Mouse (Mus musculus) lung, embryonic 15.5 days (tissue): ENCODE measurements around the gene Epb41. TPM values are rescaled to one million over a fixed set of nuclear protein-coding genes. Genes with fewer than 3 reads are reported as not detected.

ENCODE experiments used
- ATAC-seq: fragments of 200-750 bp; cut with Nextera tagmentation; 2 replicates; pipeline ENCODE4 v1.8.0; 2017; ENCODE audit warnings: moderate number of reproducible peaks, borderline replicate concordance; ENCODE audit not compliant: low FRiP score, low TSS enrichment; ENCODE audit errors: extremely low read depth
- H3K27ac ChIP-seq: fragments of 300-500 bp; sonication (generic); 2 replicates; pipeline ENCODE4 v1.5.1; 2015; ENCODE audit warnings: moderate library complexity, mild to moderate bottlenecking, inconsistent platforms
- H3K27me3 ChIP-seq: fragments of 300-500 bp; sonication (generic); 2 replicates; pipeline ENCODE4 v1.6.1; 2015; ENCODE audit warnings: inconsistent platforms
- H3K36me3 ChIP-seq: fragments of 300-500 bp; sonication (generic); 2 replicates; pipeline ENCODE4 v1.6.1; 2015; ENCODE audit warnings: inconsistent platforms
- H3K4me1 ChIP-seq: fragments of 300-500 bp; sonication (generic); 2 replicates; pipeline ENCODE4 v1.6.1; 2015; ENCODE audit warnings: inconsistent platforms
- H3K4me2 ChIP-seq: fragments of 300-500 bp; sonication (generic); 2 replicates; pipeline ENCODE4 v1.6.1; 2015; ENCODE audit warnings: inconsistent platforms, mild to moderate bottlenecking, moderate library complexity
- H3K4me3 ChIP-seq: fragments of 300-500 bp; sonication (generic); 2 replicates; pipeline ENCODE4 v1.5.1; 2015; ENCODE audit warnings: mild to moderate bottlenecking, inconsistent platforms
- H3K9ac ChIP-seq: fragments of 300-500 bp; sonication (generic); 2 replicates; pipeline ENCODE4 v1.6.1; 2015; ENCODE audit warnings: inconsistent platforms
- H3K9me3 ChIP-seq: fragments of 300-500 bp; sonication (generic); 2 replicates; pipeline ENCODE4 v1.6.1; 2016; ENCODE audit warnings: inconsistent platforms
- WGBS: fragments of 180-500 bp; shearing (Covaris S2); methylation state at CpG from one replicate; pipeline ENCODE4 v1.1.7; 2015; 5-methylcytosine and 5-hydroxymethylcytosine counted together
- polyA plus RNA-seq: library from polyadenylated mRNA; unstranded; fragments of >200 nt; fragmentation: Nextera tagmentation; extraction: Ambion mirVana; gene quantifications from 2 replicates; pipeline ENCODE4 v1.2.1, GENCODE M21; 2015

The Epb41 gene
- polyA plus RNA-seq, 1 experiment from 2014 or later: 65.0 TPM

- no peaks in the 10 kb centered on the region for H3K9me3 ChIP-seq
- H3K4me2 ChIP-seq: no peak overlapping the region
- H3K9ac ChIP-seq: no peak overlapping the region
- H3K4me3 ChIP-seq: no peak overlapping the region
- no peak overlapping the region for H3K27ac ChIP-seq
- peaks cover 23% of the 10 kb centered on the region for H3K4me1 ChIP-seq
- ATAC-seq: no peak
- no peaks in the 10 kb centered on the region for H3K27me3 ChIP-seq
- 80% methylated on average over 3 of the region's 3 CpGs for WGBS
- H3K36me3 ChIP-seq: no peaks in the 10 kb centered on the region
Observed at GRCm38 (mm10) chr4:132072156-132072555, 3.0 kb downstream of the Epb41 start.

GRCm38 (mm10) chr4:132071674-132072073 is 3.4 kb downstream of the Epb41 start:
- no peak overlapping the region for H3K4me2 ChIP-seq
- peaks cover 19% of the 10 kb centered on the region for H3K4me1 ChIP-seq
- no peaks in the 10 kb centered on the region for H3K9me3 ChIP-seq
- H3K27ac ChIP-seq: no peak overlapping the region
- H3K36me3 ChIP-seq: no peaks in the 10 kb centered on the region
- no peak for ATAC-seq
- no peaks in the 10 kb centered on the region for H3K27me3 ChIP-seq
- H3K9ac ChIP-seq: no peak overlapping the region
- H3K4me3 ChIP-seq: no peak overlapping the region
- WGBS: 93% methylated on average over 2 of the region's 2 CpGs

- Histone ChIP-seq H3K4me2 (no peak overlapping the region), H3K9me3 (no peaks in the 10 kb centered on the region), H3K4me1 (peaks cover 11% of the 10 kb centered on the region), H3K27ac (no peak overlapping the region), H3K4me3 (no peak overlapping the region), H3K9ac (no peak overlapping the region), H3K36me3 (no peaks in the 10 kb centered on the region), H3K27me3 (no peaks in the 10 kb centered on the region)
- ATAC-seq: no peak
- WGBS: 44% methylated on average over 2 of the region's 2 CpGs
Observed at GRCm38 (mm10) chr4:132067938-132068235, 7.2 kb downstream of the Epb41 start.

GRCm38 (mm10) chr4:132067112-132067937 is 7.8 kb downstream of the Epb41 start:
- WGBS: 75% methylated on average over 14 of the region's 14 CpGs
- H3K4me2 ChIP-seq: no peak overlapping the region
- no peak overlapping the region for H3K9ac ChIP-seq
- H3K36me3 ChIP-seq: no peaks in the 10 kb centered on the region
- no peaks in the 10 kb centered on the region for H3K9me3 ChIP-seq
- peaks cover 11% of the 10 kb centered on the region for H3K4me1 ChIP-seq
- no peak overlapping the region for H3K27ac ChIP-seq
- H3K4me3 ChIP-seq: no peak overlapping the region
- no peaks in the 10 kb centered on the region for H3K27me3 ChIP-seq
- ATAC-seq: no peak

GRCm38 (mm10) chr4:132066101-132066773 is 8.9 kb downstream of the Epb41 start:
- no peak overlapping the region for H3K9ac ChIP-seq
- no peak overlapping the region for H3K4me3 ChIP-seq
- H3K27ac ChIP-seq: no peak overlapping the region
- H3K4me2 ChIP-seq: no peak overlapping the region
- H3K36me3 ChIP-seq: no peaks in the 10 kb centered on the region
- ATAC-seq: peak; percentile 11; the same call in 1 of the 2 replicates
- no peaks in the 10 kb centered on the region for H3K9me3 ChIP-seq
- 57% methylated on average over 10 of the region's 10 CpGs for whole genome bisulfite sequencing
- peaks cover 11% of the 10 kb centered on the region for H3K4me1 ChIP-seq
- no peaks in the 10 kb centered on the region for H3K27me3 ChIP-seq

GRCm38 (mm10) chr4:132065578-132065977 is 9.5 kb downstream of the Epb41 start:
- no peak overlapping the region for H3K27ac ChIP-seq
- no peaks in the 10 kb centered on the region for H3K9me3 ChIP-seq
- H3K36me3 ChIP-seq: no peaks in the 10 kb centered on the region
- WGBS: 71% methylated on average over 3 of the region's 3 CpGs
- peaks cover 11% of the 10 kb centered on the region for H3K4me1 ChIP-seq
- no peak overlapping the region for H3K4me3 ChIP-seq
- H3K27me3 ChIP-seq: no peaks in the 10 kb centered on the region
- no peak for ATAC-seq
- H3K4me2 ChIP-seq: no peak overlapping the region
- H3K9ac ChIP-seq: no peak overlapping the region

GRCm38 (mm10) chr4:132064550-132064949 is 10.6 kb downstream of the Epb41 start:
- H3K4me2 ChIP-seq: no peak overlapping the region
- H3K9me3 ChIP-seq: no peaks in the 10 kb centered on the region
- H3K4me1 ChIP-seq: peaks cover 11% of the 10 kb centered on the region
- WGBS: 70% methylated on average over 5 of the region's 5 CpGs
- no peaks in the 10 kb centered on the region for H3K27me3 ChIP-seq
- H3K4me3 ChIP-seq: no peak overlapping the region
- no peaks in the 10 kb centered on the region for H3K36me3 ChIP-seq
- no peak for ATAC-seq
- H3K27ac ChIP-seq: no peak overlapping the region
- H3K9ac ChIP-seq: no peak overlapping the region

- no peak overlapping the region for H3K4me3 ChIP-seq
- H3K4me2 ChIP-seq: no peak overlapping the region
- no peak overlapping the region for H3K27ac ChIP-seq
- no peak for ATAC-seq
- H3K4me1 ChIP-seq: peaks cover 11% of the 10 kb centered on the region
- no peaks in the 10 kb centered on the region for H3K36me3 ChIP-seq
- no peak overlapping the region for H3K9ac ChIP-seq
- 59% methylated on average over 17 of the region's 17 CpGs for WGBS
- H3K9me3 ChIP-seq: no peaks in the 10 kb centered on the region
- H3K27me3 ChIP-seq: no peaks in the 10 kb centered on the region
Observed at GRCm38 (mm10) chr4:132062934-132063884, 11.9 kb downstream of the Epb41 start.

- H3K36me3 ChIP-seq: no peaks in the 10 kb centered on the region
- H3K4me3 ChIP-seq: no peak overlapping the region
- ATAC-seq: no peak
- no peak overlapping the region for H3K27ac ChIP-seq
- H3K9ac ChIP-seq: no peak overlapping the region
- WGBS: 37% methylated on average over 8 of the region's 8 CpGs
- H3K4me1 ChIP-seq: peaks cover 11% of the 10 kb centered on the region
- no peaks in the 10 kb centered on the region for H3K27me3 ChIP-seq
- no peaks in the 10 kb centered on the region for H3K9me3 ChIP-seq
- H3K4me2 ChIP-seq: no peak overlapping the region
Observed at GRCm38 (mm10) chr4:132062289-132062688, 12.8 kb downstream of the Epb41 start.

GRCm38 (mm10) chr4:132060040-132060832 is 14.9 kb downstream of the Epb41 start:
- Histone ChIP-seq H3K9me3 (no peaks in the 10 kb centered on the region), H3K27me3 (no peaks in the 10 kb centered on the region), H3K4me1 (no peaks in the 10 kb centered on the region), H3K4me2 (no peak overlapping the region), H3K9ac (no peak overlapping the region), H3K36me3 (no peaks in the 10 kb centered on the region), H3K27ac (no peak overlapping the region), H3K4me3 (no peak overlapping the region)
- WGBS: 46% methylated on average over 17 of the region's 17 CpGs
- ATAC-seq: no peak

- no peaks in the 10 kb centered on the region for H3K4me1 ChIP-seq
- H3K9ac ChIP-seq: no peak overlapping the region
- WGBS: 97% methylated on average over 2 of the region's 2 CpGs
- no peaks in the 10 kb centered on the region for H3K9me3 ChIP-seq
- H3K4me2 ChIP-seq: no peak overlapping the region
- H3K27ac ChIP-seq: no peak overlapping the region
- no peak overlapping the region for H3K4me3 ChIP-seq
- no peak for ATAC-seq
- H3K27me3 ChIP-seq: no peaks in the 10 kb centered on the region
- H3K36me3 ChIP-seq: no peaks in the 10 kb centered on the region
Observed at GRCm38 (mm10) chr4:132059541-132059940, 15.6 kb downstream of the Epb41 start.
